Mouse (Mus musculus) megakaryocyte, embryonic 14.5 days (primary cell): ENCODE results near the gene Cachd1.

Experiments used
- FLI1 ChIP-seq: IDR thresholded peaks from 2 replicates; pipeline ENCODE4 v1.6.1; 2012; ENCODE audit warnings: low read length, inconsistent platforms, mixed read lengths
- GATA1 ChIP-seq: IDR thresholded peaks from 3 replicates; pipeline ENCODE4 v1.6.1; 2012; ENCODE audit warnings: mixed read lengths, low read length, inconsistent platforms, borderline replicate concordance

GRCm38 (mm10) chr4:100914532-100914931 lies 138.1 kb downstream of the Cachd1 start:
- TF ChIP-seq GATA1 (no peak), FLI1 (no peak)
